Mouse (Mus musculus) urinary bladder, postnatal 25 days (tissue): ENCODE measurements at regions not wholly inside any gene's neighbourhood (a gene's known extent, or its start where the extent isn't known, plus 50 kb on each side); places are given as distances from the start of the nearest gene placed in this dataset.

Experiments used
- DNase-seq: peaks from one replicate; pipeline ENCODE4 v3.0.0; 2022; ENCODE audit warnings: low spot score

GRCm38 (mm10) chr9:14092996-14093442, 181.8 kb upstream of the Sesn3 start:
- DNase-seq, result no peak

GRCm38 (mm10) chr9:14103538-14103937, 171.3 kb upstream of the Sesn3 start:
- no peak for DNase-seq

- no peak for DNase-seq
These were observed 169.9 kb upstream of the Sesn3 start for GRCm38 (mm10) chr9:14104921-14105320.

- DNase-seq, result no peak
These were observed 168.5 kb upstream of the Sesn3 start for GRCm38 (mm10) chr9:14106371-14106770.

- DNase-seq, result no peak
These were observed 166.1 kb upstream of the Sesn3 start for GRCm38 (mm10) chr9:14108798-14109197.

- DNase-seq, result no peak
These were observed 165.4 kb upstream of the Sesn3 start for GRCm38 (mm10) chr9:14109492-14109891.

GRCm38 (mm10) chr9:14111713-14112112, 163.2 kb upstream of the Sesn3 start:
- no peak for DNase-seq

GRCm38 (mm10) chr9:14115521-14115920, 159.3 kb upstream of the Sesn3 start:
- no peak for DNase-seq

- DNase-seq, result no peak
These were observed 158.6 kb upstream of the Sesn3 start for GRCm38 (mm10) chr9:14116097-14116840.

- DNase-seq, result no peak
These were observed 141.5 kb upstream of the Sesn3 start for GRCm38 (mm10) chr9:14133372-14133771.

GRCm38 (mm10) chr9:14134894-14135450, 139.9 kb upstream of the Sesn3 start:
- DNase-seq, result no peak

- no peak for DNase-seq
These were observed 133.5 kb upstream of the Sesn3 start for GRCm38 (mm10) chr9:14141321-14141720.

- DNase-seq, result no peak
These were observed 130.9 kb upstream of the Sesn3 start for GRCm38 (mm10) chr9:14143988-14144387.

GRCm38 (mm10) chr9:14147088-14147487, 127.8 kb upstream of the Sesn3 start:
- no peak for DNase-seq

- DNase-seq, result no peak
These were observed 127.1 kb upstream of the Sesn3 start for GRCm38 (mm10) chr9:14147731-14148130.

- no peak for DNase-seq
These were observed 124.6 kb upstream of the Sesn3 start for GRCm38 (mm10) chr9:14150288-14150687.

GRCm38 (mm10) chr9:14156967-14157366, 117.9 kb upstream of the Sesn3 start:
- DNase-seq, result no peak

- no peak for DNase-seq
These were observed 116.6 kb upstream of the Sesn3 start for GRCm38 (mm10) chr9:14158096-14158837.

- DNase-seq, result no peak
These were observed 114.7 kb upstream of the Sesn3 start for GRCm38 (mm10) chr9:14160207-14160606.

GRCm38 (mm10) chr9:14171589-14172240, 103.2 kb upstream of the Sesn3 start:
- DNase-seq, result no peak

- DNase-seq, result peak; percentile 37
These were observed 101.1 kb upstream of the Sesn3 start for GRCm38 (mm10) chr9:14173631-14174323.
